Mouse (Mus musculus) liver, adult 2 months (tissue): Measurements from ENCODE around the gene Apol8. TPM values are rescaled to one million over a fixed set of nuclear protein-coding genes. Genes with fewer than 3 reads are reported as not detected.

ENCODE experiments used
- DNase-seq: peaks from one replicate; pipeline ENCODE4 v3.0.0-alpha.2; 2011; ENCODE audit warnings: low read depth, low spot score; ENCODE audit errors: extremely low read depth
- H3K27ac ChIP-seq: fragments of 200-500 bp; replicated peaks from 2 replicates; pipeline ENCODE4 v1.5.1; 2012; ENCODE audit warnings: low read depth, mild to moderate bottlenecking, control low read depth, inconsistent platforms, low read length; ENCODE audit not compliant: insufficient read depth
- H3K27me3 ChIP-seq: fragments of 200-500 bp; 2 replicates; pipeline ENCODE4 v1.6.1; 2012; ENCODE audit warnings: mild to moderate bottlenecking, moderate library complexity, low read length, inconsistent platforms; ENCODE audit not compliant: control insufficient read depth, insufficient read depth
- H3K36me3 ChIP-seq: fragments of 200-500 bp; 2 replicates; pipeline ENCODE4 v1.6.1; 2012; ENCODE audit warnings: low read length, inconsistent platforms; ENCODE audit not compliant: control insufficient read depth, insufficient read depth
- H3K4me1 ChIP-seq: fragments of 200-500 bp; 2 replicates; pipeline ENCODE4 v1.6.1; 2011; ENCODE audit warnings: low read length; ENCODE audit not compliant: control insufficient read depth, insufficient read depth
- H3K4me3 ChIP-seq: fragments of 200-500 bp; 2 replicates; pipeline ENCODE4 v1.5.1; 2011; ENCODE audit warnings: low read depth, mild to moderate bottlenecking, control low read depth, low read length, moderate library complexity; ENCODE audit not compliant: insufficient read depth
- H3K79me2 ChIP-seq: fragments of 200-500 bp; 2 replicates; pipeline ENCODE4 v1.6.1; 2012; ENCODE audit warnings: inconsistent platforms, mild to moderate bottlenecking, low read length, moderate library complexity; ENCODE audit not compliant: control insufficient read depth, insufficient read depth
- H3K9ac ChIP-seq: fragments of 200-500 bp; 2 replicates; pipeline ENCODE4 v1.6.1; 2012; ENCODE audit warnings: low read depth, mild to moderate bottlenecking, control low read depth, inconsistent platforms, low read length
- CTCF ChIP-seq: fragments of 200-500 bp; IDR thresholded peaks from 2 replicates; pipeline ENCODE4 v1.5.1; 2011; ENCODE audit warnings: low read depth, low read length, control low read depth
- POLR2A ChIP-seq: fragments of 200-500 bp; IDR thresholded peaks from 2 replicates; pipeline ENCODE4 v1.6.1; 2011; ENCODE audit warnings: low read length, control low read depth; ENCODE audit not compliant: insufficient read depth; ENCODE audit errors: extremely low read depth
- WGBS: fragments of 180-500 bp; shearing (Covaris S2); methylation state at CpG from one replicate; pipeline ENCODE4 v1.1.7; 2018; 5-methylcytosine and 5-hydroxymethylcytosine counted together
- polyA plus RNA-seq: library from polyadenylated mRNA; depleted of rRNA; stranded (reverse); fragments of >200 nt; gene quantifications from 2 replicates; pipeline ENCODE4 v1.2.3, GENCODE M21; 2012
- total RNA-seq: library from RNA; depleted of rRNA; stranded (reverse); fragments of >200 nt; gene quantifications from 2 replicates; pipeline ENCODE4 v1.2.3, GENCODE M21; 2014

Gene Apol8
- total and polyA plus RNA-seq, 2 experiments, result 0.09 TPM; not detected in 1

DNA sequence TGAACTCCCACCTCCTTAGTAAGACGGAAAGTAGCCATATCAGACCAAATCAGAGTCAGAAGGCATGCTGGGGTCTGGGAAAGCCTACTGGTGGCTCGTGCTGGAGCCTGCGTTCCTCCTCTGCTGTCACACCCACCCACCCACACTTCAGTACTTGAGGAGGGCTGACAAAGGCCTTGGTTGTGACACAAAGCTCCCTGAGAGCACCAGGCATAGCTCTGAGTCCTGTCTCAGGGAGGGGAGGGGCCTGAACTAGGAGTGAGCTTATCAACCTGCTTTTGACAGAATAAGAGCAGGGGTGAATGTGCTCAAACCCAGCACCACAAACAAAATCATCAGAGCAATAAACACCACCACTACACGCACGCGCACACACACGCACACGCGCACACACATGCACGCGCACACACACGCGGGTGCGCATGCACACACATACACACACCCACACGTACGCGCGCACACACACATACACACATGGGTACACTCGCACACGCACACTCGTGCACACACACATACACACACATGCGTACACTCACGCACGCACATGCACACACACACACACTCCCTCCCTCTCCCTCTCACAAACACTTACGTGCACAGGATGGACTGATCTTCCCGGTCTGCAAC lies 39.7 kb upstream of the Apol8 start:
- no peak overlapping the region for H3K27ac ChIP-seq

DNA sequence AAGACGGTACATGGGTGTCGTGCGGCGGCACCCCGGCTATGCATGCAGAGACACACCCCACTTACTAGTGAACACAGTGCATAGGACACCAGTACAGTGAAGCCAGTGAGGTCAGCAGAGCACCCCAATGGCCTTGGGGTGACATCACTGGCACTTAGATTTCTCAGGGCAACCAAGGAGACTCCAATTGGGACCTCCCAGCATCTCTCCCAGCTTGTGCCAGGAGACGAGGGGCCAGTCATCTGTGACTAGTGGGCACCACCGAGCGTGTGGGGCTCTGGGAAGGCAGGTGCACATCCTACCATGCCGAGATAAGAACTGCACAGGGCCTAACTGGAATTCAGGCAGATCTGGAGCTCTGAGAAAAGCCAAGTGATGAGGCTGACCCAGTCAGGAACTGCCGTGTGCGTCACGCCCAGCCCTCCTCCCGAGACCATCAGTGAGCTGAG lies 38.1 kb upstream of the Apol8 start:
- no peak overlapping the region for H3K4me3 ChIP-seq
- no peak overlapping the region for H3K9ac ChIP-seq
- no peak overlapping the region for H3K27ac ChIP-seq
- H3K27me3 ChIP-seq, result no peaks in the 10 kb centered on the region
- H3K79me2 ChIP-seq, result peaks cover 38% of the 10 kb centered on the region
- 89% methylated on average over 13 of the region's 13 CpGs for WGBS
- no peak for TF ChIP-seq CTCF
- no peak for TF ChIP-seq POLR2A
- H3K36me3 ChIP-seq, result peaks cover 20% of the 10 kb centered on the region
- DNase-seq, result no peak
- H3K4me1 ChIP-seq, result peaks cover 15% of the 10 kb centered on the region

More for the DNA sequence above, 39.7 kb upstream of the Apol8 start:
- no peak for TF ChIP-seq CTCF
- no peak for TF ChIP-seq POLR2A
- H3K9ac ChIP-seq, result no peak overlapping the region
- peaks cover 24% of the 10 kb centered on the region for H3K4me1 ChIP-seq
- DNase-seq, result no peak
- H3K36me3 ChIP-seq, result peaks cover 5% of the 10 kb centered on the region
- no peak overlapping the region for H3K4me3 ChIP-seq
- H3K27me3 ChIP-seq, result no peaks in the 10 kb centered on the region
- WGBS, result 97% methylated on average over 26 of the region's 26 CpGs
- H3K79me2 ChIP-seq, result peaks cover 38% of the 10 kb centered on the region

DNA sequence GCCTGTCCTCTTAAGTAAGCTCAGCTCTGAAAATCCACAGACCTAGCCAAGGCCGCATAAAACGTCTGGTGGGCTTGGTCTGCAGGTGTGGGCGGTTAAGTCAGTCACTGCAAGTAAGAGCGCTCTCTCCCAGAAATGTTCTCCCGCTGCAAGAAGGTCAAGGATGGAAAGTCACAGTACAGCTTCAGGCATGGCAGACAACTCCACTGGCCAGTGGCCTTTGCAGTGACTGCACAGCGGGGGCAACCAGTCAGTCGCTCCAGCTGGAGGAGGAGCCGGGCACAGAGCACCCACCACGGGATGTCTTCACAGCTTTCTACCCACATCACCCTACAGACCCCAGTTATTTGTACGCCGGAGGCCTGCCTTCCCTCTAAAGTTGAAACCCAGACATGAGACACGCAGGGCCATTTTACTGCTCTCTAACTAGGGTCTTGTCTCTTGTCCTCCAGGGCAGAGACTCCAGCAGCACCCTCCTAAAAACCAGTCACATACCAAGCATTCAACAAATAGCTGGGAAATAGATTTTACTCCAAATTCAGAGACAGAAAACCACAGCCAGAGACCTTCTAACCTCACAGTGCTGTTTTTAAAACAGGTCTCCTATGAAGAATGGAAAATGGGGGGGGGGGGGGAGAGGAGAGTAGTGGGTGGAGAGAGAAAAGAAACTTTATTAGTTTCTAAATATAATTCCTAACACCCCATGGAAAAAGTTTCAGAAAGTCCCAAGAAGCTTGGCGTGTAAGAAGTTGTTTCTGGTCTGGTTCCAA lies 37.5 kb upstream of the Apol8 start:
- no peak for DNase-seq
- TF ChIP-seq POLR2A (no peak), CTCF (no peak)
- H3K36me3 ChIP-seq, result peaks cover 26% of the 10 kb centered on the region
- peaks cover 9% of the 10 kb centered on the region for H3K4me1 ChIP-seq
- H3K79me2 ChIP-seq, result peaks cover 34% of the 10 kb centered on the region
- no peak overlapping the region for H3K27ac ChIP-seq
- 89% methylated on average over 13 of the region's 13 CpGs for WGBS
- H3K4me3 ChIP-seq, result no peak overlapping the region
- H3K27me3 ChIP-seq, result no peaks in the 10 kb centered on the region
- no peak overlapping the region for H3K9ac ChIP-seq

- no peak for DNase-seq
- H3K9ac ChIP-seq, result no peak overlapping the region
- H3K79me2 ChIP-seq, result peaks cover 29% of the 10 kb centered on the region
- H3K27me3 ChIP-seq, result no peaks in the 10 kb centered on the region
- H3K27ac ChIP-seq, result no peak overlapping the region
- H3K4me3 ChIP-seq, result no peak overlapping the region
- H3K36me3 ChIP-seq, result peaks cover 29% of the 10 kb centered on the region
- TF ChIP-seq POLR2A (no peak), CTCF (no peak)
- 79% methylated on average over 7 of the region's 7 CpGs for WGBS
- peaks cover 4% of the 10 kb centered on the region for H3K4me1 ChIP-seq
Observed at GRCm38 (mm10) chr15:77793554-77793953, 36.8 kb upstream of the Apol8 start.

DNA sequence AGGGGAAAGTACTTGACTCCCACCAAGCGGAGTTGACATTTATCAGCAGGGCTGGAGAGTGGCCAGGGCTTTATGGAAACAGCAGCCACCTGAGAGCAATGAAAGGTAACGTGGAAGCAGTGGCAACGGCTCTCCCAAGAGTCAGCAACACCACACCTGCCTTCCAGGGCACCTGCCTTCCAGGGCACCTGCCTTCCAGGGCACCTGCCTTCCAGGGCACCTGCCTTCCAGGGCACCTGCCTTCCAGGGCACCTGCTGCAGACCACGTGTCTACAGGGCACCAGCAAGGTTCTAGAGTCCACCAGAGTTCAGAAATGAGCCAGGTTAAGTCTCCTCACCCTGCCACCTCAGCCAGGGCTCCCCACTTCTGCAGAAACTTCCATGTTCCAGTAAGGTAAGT lies 36.3 kb upstream of the Apol8 start:
- Histone ChIP-seq H3K9ac (no peak overlapping the region), H3K27ac (no peak overlapping the region), H3K27me3 (no peaks in the 10 kb centered on the region), H3K79me2 (peaks cover 27% of the 10 kb centered on the region), H3K36me3 (peaks cover 31% of the 10 kb centered on the region), H3K4me1 (no peaks in the 10 kb centered on the region; the same call in 1 of the 2 replicates), H3K4me3 (no peak overlapping the region)
- 81% methylated on average over 4 of the region's 4 CpGs for WGBS
- TF ChIP-seq CTCF, result no peak
- TF ChIP-seq POLR2A, result no peak
- no peak for DNase-seq

- Histone ChIP-seq H3K27ac (no peak overlapping the region), H3K27me3 (no peaks in the 10 kb centered on the region), H3K4me1 (no peaks in the 10 kb centered on the region), H3K79me2 (peaks cover 22% of the 10 kb centered on the region), H3K36me3 (peaks cover 39% of the 10 kb centered on the region), H3K9ac (no peak overlapping the region), H3K4me3 (no peak overlapping the region)
- 87% methylated on average over 9 of the region's 9 CpGs for WGBS
- no peak for TF ChIP-seq CTCF
- TF ChIP-seq POLR2A, result no peak
- no peak for DNase-seq
Observed at GRCm38 (mm10) chr15:77792056-77792455, 35.3 kb upstream of the Apol8 start.
